11 mouse cellular contexts compared by ENCODE assay signal in genomic region chr6:58951128-58951992, GRCm38 (mm10). TPM values are rescaled to one million over a fixed set of nuclear protein-coding genes. Genes with fewer than 3 reads are reported as not detected.
DNase-seq lines count a peak whose midpoint lies in the region; ATAC-seq and TF ChIP-seq lines count a peak whose summit lies in the region.
"Had no signal": no experiment of that assay in that cellular context is flagged by ENCODE, and none has a peak within 500 bp of the region (broad histone marks: within the 10 kb centered on the region; RNA-seq: fewer than 3 reads in every experiment).

No protein-coding gene starts in this region.

- WGBS in lung, embryonic 14.5 days, result 51% methylated on average over 2 of the region's 2 CpGs
- WGBS in intestine, postnatal 0 days, result 19% methylated on average over 2 of the region's 2 CpGs

- H3K4me1 ChIP-seq in lung, embryonic 14.5 days (ENCODE audit: insufficient read depth), result no peaks in the 10 kb centered on the region
- no peaks in the 10 kb centered on the region for H3K4me1 ChIP-seq in intestine, postnatal 0 days (replicated peaks; ENCODE audit: control insufficient read depth, insufficient read depth, low read length)
- H3K4me1 ChIP-seq: midbrain, embryonic 10.5 days had no signal

- no peak for TF ChIP-seq CTCF in lung, embryonic 14.5 days (IDR thresholded peaks at IDR 0.05; ENCODE audit: low read depth)
- TF ChIP-seq CTCF in intestine, postnatal 0 days (IDR thresholded peaks at IDR 0.05; ENCODE audit: low read depth), result no peak

- no peak overlapping the region for H3K4me3 ChIP-seq in lung, embryonic 14.5 days (ENCODE audit: low read depth, low read length)
- H3K4me3 ChIP-seq in intestine, postnatal 0 days (ENCODE audit: low read depth, low read length), result no peak overlapping the region
- H3K4me3 ChIP-seq: layer of hippocampus, adult 2 months; midbrain, embryonic 10.5 days had no signal

- peak overlapping the region; percentile 54; the same call in 1 of the 2 replicates for H3K27ac ChIP-seq in lung, embryonic 14.5 days (ENCODE audit: low read depth)
- peak overlapping the region; percentile 68 for H3K27ac ChIP-seq in intestine, postnatal 0 days (ENCODE audit: low read depth, low read length)
- H3K27ac ChIP-seq: layer of hippocampus, adult 2 months; midbrain, embryonic 10.5 days had no signal

- no peaks in the 10 kb centered on the region for H3K36me3 ChIP-seq in lung, embryonic 14.5 days (ENCODE audit: insufficient read depth)
- H3K36me3 ChIP-seq in intestine, postnatal 0 days (ENCODE audit: control insufficient read depth, insufficient read depth), result peaks cover 23% of the 10 kb centered on the region
- H3K36me3 ChIP-seq: midbrain, embryonic 10.5 days had no signal

- no peak for ATAC-seq in lung, embryonic 14.5 days (ENCODE audit: insufficient read depth)
- ATAC-seq in intestine, postnatal 0 days, result peak; percentile 87

- no peak overlapping the region for H3K4me2 ChIP-seq in lung, embryonic 14.5 days
- H3K4me2 ChIP-seq in intestine, postnatal 0 days (replicated peaks; ENCODE audit: low read depth), result no peak overlapping the region

- DNase-seq in lung, embryonic 14.5 days, result peak; percentile 43
- no peak for DNase-seq in lung, postnatal 4 days
- DNase-seq in kidney, postnatal 25 days, result peak; percentile 59 to 67
- peak; percentile 14 for DNase-seq in yolk sac, embryonic 10.5 days (ENCODE audit: low spot score)
- DNase-seq in frontal cortex, postnatal 10 days (ENCODE audit: low spot score in 2 of 2), result no peak
- no peak for DNase-seq in cerebellum, postnatal 36 days
- DNase-seq: embryo, embryonic 11 days; gastrocnemius, postnatal 10 days had no signal

- no peaks in the 10 kb centered on the region for H3K9me3 ChIP-seq in lung, embryonic 14.5 days (ENCODE audit: low read depth, low read length)
- H3K9me3 ChIP-seq in intestine, postnatal 0 days (ENCODE audit: control insufficient read depth), result no peaks in the 10 kb centered on the region
- H3K9me3 ChIP-seq: midbrain, embryonic 10.5 days had no signal

- no peaks in the 10 kb centered on the region for H3K27me3 ChIP-seq in lung, embryonic 14.5 days (ENCODE audit: insufficient read depth, low read length)
- H3K27me3 ChIP-seq in intestine, postnatal 0 days (replicated peaks; ENCODE audit: control insufficient read depth, insufficient read depth, low read length), result no peaks in the 10 kb centered on the region

- H3K9ac ChIP-seq in lung, embryonic 14.5 days, result no peak overlapping the region
- H3K9ac ChIP-seq in intestine, postnatal 0 days (ENCODE audit: low read depth, low read length), result no peak overlapping the region

RNA-seq across cellular contexts. Expression of gene Nap1l5, which starts 44.5 kb away (rescaled TPM):
- polyA plus RNA-seq in lung, embryonic 14.5 days (2014; fragmentation: Nextera tagmentation; extraction: Ambion mirVana), result 4.7 and 5.6 TPM in 2 replicates
- polyA plus RNA-seq in intestine, postnatal 0 days (2015; fragmentation: Nextera tagmentation; extraction: Ambion mirVana), result 9.8 and 10.7 TPM in 2 replicates

Comparison
In these comparisons a context has a peak if more than half of its experiments do, and no peak if none do; other contexts are left out.
1. DNase-seq: peak in lung, embryonic 14.5 days (single experiment), kidney, postnatal 25 days (2 of 2) and yolk sac, embryonic 10.5 days (single experiment); none in lung, postnatal 4 days (0 of 2), frontal cortex, postnatal 10 days (0 of 2) and cerebellum, postnatal 36 days (0 of 2).